Mouse (Mus musculus) CD4-positive, CD25-positive, alpha-beta regulatory T cell, adult 2 months (primary cell): Measurements from ENCODE around the gene Abtb2.

ENCODE experiments used
- DNase-seq: peaks from one replicate; pipeline ENCODE4 v3.0.0-alpha.2; 2012; ENCODE audit warnings: low read depth, low spot score

The Abtb2 gene

GRCm38 (mm10) chr2:103730999-103731398 is 164.9 kb downstream of the Abtb2 start:
- DNase-seq: no peak

- no peak for DNase-seq
These were observed 165.3 kb downstream of the Abtb2 start for GRCm38 (mm10) chr2:103731423-103731822.

DNA sequence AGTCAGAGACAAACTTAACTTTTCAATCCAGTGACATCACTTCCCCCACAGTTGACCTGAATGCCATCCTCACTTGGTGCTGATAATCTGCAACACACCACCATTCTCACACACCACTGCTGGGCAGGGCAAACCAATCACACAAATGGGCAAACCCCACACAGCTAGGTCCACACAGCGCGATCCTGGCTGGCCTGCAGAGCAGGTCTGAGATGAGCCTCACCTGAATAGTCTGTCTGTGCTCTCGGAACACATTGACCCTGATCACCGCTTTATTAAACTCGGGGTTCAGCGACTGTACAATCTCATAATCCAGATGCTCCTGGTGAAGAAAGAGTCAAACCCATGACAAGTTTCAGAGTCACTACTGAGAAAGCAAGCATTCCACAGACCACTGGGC is 176.7 kb downstream of the Abtb2 start:
- no peak for DNase-seq

GRCm38 (mm10) chr2:103743536-103743935 is 177.4 kb downstream of the Abtb2 start:
- DNase-seq: no peak

DNA sequence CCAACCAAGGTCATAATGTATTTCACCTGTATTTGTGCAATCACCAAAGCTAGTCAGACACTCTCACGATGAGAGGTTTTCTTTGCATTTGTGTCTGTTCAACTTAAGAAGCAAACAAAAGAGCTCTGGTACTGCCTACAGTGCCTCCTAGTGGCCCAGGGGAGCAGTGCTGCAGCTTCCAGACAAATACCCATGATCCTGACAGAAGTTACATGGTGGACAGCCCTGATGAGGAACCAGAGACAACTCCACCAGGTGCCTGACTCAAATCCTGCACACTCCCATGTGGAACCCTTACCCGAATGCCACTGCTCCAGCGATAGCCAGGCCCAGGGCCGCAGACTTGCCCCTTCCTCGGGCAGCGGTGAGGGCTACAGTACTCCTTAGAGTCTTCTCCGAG is 177.9 kb downstream of the Abtb2 start:
- peak; percentile 85 for DNase-seq

DNA sequence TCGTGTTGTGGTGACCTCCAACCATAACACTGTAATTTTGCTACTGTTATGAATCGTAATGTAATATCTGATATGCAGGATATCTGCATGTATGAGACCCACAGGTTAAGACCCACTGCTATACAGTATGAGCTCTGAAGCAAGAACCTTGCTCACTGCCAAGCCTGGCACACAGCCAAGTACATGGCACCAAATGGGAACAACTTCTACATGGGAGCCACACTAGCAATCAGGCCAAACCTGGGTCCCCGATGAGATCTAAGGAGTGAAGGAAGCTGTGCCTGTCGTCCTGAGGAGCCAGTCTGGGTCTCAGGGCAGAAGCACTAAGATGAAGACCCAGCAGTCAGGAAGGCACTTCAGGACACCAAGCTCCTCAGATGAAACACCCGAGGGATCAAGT is 179.4 kb downstream of the Abtb2 start:
- DNase-seq: no peak

DNA sequence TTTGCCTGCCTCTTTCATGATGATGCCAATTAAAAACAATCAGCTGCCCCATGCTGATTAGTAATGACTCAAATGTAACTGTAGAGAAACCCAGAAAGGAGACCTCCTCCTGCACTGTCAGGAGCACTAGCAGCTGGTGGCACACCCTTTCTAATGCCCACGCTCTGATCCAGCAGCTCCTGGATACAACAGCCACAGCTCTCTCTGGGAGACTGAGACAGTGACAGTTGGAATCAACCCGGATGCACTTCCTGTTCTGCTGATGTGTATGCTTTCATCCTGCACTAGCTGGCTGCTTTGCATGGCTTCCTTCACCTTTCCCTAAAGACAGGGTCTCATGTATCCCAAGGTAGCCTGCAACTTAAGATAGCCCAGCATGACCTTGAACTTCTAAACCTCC is 180.0 kb downstream of the Abtb2 start:
- no peak for DNase-seq

- DNase-seq: no peak
These were observed 180.7 kb downstream of the Abtb2 start for GRCm38 (mm10) chr2:103746761-103747160.

GRCm38 (mm10) chr2:103747891-103748290 is 181.8 kb downstream of the Abtb2 start:
- no peak for DNase-seq

- DNase-seq: no peak
These were observed 183.0 kb downstream of the Abtb2 start for GRCm38 (mm10) chr2:103749091-103749490.

- DNase-seq: no peak
These were observed 185.7 kb downstream of the Abtb2 start for GRCm38 (mm10) chr2:103751771-103752170.

GRCm38 (mm10) chr2:103754614-103755013 is 188.5 kb downstream of the Abtb2 start:
- peak; percentile 10 for DNase-seq

- no peak for DNase-seq
These were observed 189.5 kb downstream of the Abtb2 start for GRCm38 (mm10) chr2:103755458-103756085.

DNA sequence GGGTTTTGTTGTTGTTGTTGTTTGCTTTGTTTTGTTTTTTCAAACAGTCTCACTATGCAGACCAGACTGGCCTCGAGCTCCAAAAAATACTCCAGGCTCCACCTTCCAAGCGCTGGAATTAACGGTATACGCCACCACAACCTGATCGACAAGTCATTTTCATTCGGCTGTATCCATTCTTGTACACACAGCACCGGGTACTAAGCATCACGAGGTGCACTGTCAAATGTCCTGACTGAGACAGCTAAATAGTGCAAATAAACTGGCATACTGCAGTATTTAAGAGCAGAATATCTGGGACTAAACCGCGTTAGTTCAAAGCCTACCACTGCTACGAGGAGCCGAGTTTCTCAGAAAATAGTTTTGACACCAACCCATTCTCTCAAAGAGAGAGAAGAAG is 194.3 kb downstream of the Abtb2 start:
- DNase-seq: no peak

DNA sequence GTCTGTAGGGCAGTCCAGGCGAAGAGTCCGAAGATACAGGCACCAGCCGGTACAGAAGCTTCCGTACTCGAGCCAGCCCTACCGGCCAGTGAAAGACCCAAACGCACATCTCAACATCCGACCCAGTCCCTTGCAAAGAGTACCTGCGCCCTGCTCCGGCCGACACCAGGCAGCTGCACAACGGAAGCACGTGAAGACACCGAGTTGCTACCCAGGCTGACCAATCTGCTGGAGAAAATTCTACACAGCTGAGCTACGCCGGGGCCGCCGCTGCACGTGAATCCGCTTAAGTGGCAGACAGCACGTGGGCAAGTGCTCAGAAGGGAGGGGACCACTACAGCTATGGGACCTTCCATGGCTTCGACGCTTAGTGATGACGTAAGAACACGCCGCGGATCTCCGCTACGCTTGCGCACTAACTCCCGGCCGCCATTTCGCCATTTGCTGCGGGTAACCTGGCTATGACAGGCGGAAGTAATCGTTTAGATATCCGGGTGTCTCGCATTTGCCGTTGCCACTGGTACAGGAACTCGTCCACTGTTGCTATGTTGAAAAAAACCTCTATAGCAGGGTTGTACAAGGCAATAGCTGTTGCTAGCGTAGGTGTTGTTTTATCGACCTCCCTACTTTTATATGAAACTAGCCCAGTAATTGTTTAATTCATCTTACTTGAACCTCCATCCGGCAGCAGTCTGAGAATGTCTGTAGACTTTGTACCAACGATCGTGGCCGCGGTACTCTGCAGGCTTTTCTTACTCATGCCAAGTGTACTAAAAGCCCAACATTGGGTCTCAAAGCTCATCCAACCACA is 195.0 kb downstream of the Abtb2 start, which contains the start of gene Nat10:
Gene Nat10, minus strand, starts transcription at position 365 of the 811 bp plus-strand sequence.
- DNase-seq: peak; percentile 100

- DNase-seq: no peak
These were observed 195.9 kb downstream of the Abtb2 start for GRCm38 (mm10) chr2:103761993-103762392.

- no peak for DNase-seq
These were observed 196.4 kb downstream of the Abtb2 start for GRCm38 (mm10) chr2:103762492-103762891.
